Mouse (Mus musculus) monocyte, adult 5-6 weeks (primary cell): ENCODE results near the gene Med18. TPM values are rescaled to one million over a fixed set of nuclear protein-coding genes. Genes with fewer than 3 reads are reported as not detected.

Experiments
- ATAC-seq: fragments of 153-309, 156-312 bp; replicated peaks from 2 replicates; pipeline ENCODE4 v1.8.0; 2017; ENCODE audit warnings: mild to moderate bottlenecking; ENCODE audit not compliant: low TSS enrichment, insufficient number of reproducible peaks, severe bottlenecking, poor library complexity, low FRiP score
- total RNA-seq: library from RNA; stranded (forward); fragments of 200-1000, 200-491, 200-594 nt; gene quantifications from 3 replicates; pipeline ENCODE4 v1.2.3, GENCODE M21; 2017

Gene Med18
- 1.3 to 9.4 TPM (median 8.8 TPM) in 3 replicates for total RNA-seq

DNA sequence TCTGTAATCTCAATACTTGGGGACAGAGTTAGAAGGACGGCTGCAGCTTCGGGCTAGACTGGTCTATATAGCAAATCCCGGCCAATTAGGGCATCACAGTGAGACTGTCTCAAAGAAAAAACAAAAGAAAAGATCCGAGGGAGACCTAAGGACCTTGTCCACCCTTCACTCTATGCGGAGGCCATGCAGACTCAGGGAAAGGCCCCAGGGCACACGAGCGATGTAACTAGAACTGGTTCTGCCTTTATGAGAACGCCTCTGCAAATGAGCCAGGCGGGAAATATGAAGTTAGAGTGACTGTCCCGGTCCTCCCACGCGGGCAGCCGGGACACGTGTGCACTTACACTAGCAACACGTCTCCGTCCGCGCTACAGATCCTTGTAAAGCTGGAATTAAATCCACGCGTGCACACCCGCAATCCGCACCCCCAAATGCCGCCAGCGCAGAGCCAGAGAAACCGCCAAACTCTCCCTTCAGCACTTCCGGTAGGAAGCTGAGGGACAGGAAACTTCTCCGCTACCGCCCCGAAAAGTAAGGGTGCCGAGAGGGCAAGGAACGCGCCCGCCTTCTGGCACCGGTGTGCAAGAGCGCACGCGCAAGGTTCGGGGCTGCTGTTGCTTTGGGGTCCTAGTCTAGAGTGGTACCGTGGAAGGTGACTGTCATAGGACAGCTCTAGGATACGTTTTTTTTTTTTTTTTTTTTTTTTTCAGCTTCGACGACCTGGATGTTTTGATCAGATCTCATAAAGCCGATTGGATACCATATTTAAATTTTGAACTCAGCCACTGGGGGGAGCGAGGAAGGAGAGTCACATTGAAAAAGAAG, at the start of gene Med18:
Gene Med18 (minus strand): TSS at position 492 of the 825 bp plus-strand sequence.
- ATAC-seq = peak; percentile 96

- no peak for ATAC-seq
Observed at GRCm38 (mm10) chr4:132512080-132512479, 48.4 kb upstream of the Med18 start.

DNA sequence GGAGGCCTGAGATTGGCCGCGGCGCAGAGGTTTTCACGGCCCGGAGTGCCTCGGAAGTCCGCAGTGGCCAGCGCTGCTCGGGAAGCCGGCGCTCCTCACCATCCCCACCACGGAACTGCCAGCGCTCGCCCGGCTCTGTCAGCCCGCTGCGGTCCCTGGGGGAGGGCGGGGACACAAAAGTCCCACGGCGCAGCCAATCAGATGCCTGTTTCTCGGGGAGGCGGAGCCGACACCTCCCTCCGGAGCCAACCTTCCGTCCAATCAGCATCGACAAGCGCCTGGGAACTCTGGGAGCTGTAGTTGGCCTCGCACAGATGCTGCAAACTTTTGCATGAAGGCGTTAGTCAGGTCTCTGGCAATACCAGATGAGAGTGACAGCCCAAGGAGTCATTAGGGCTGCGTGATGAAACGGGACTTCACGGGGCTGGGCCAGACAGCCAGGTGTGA, 46.7 kb upstream of the Med18 start, which contains the start of gene Sesn2:
Gene Sesn2 (minus strand): TSS at position 150 of the 447 bp plus-strand sequence.
- ATAC-seq = peak; percentile 95

- ATAC-seq = no peak; the same call in 1 of the 2 replicates
Observed at GRCm38 (mm10) chr4:132509621-132510296, 46.0 kb upstream of the Med18 start.

DNA sequence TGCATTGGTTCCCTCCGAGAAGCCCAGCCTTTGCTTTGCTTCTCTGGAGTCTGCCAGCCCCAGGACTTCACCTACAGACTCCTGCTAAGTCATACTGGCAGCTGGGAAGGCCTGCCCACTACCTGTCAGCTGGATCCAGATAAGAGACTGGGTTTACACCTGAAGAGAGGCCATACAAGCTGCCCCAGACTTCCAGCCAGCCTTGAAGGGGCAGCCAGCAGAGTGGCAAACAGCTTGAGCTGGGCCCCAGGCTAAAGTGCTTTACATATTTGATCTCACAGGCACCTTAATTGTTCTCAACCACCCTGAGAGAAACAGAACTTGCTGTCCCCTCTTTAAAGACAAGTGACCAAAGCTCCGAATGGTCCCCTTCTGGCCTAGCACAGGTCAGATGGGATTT, 43.5 kb upstream of the Med18 start:
- no peak for ATAC-seq

- no peak for ATAC-seq
Observed at GRCm38 (mm10) chr4:132506250-132506649, 42.5 kb upstream of the Med18 start.

DNA sequence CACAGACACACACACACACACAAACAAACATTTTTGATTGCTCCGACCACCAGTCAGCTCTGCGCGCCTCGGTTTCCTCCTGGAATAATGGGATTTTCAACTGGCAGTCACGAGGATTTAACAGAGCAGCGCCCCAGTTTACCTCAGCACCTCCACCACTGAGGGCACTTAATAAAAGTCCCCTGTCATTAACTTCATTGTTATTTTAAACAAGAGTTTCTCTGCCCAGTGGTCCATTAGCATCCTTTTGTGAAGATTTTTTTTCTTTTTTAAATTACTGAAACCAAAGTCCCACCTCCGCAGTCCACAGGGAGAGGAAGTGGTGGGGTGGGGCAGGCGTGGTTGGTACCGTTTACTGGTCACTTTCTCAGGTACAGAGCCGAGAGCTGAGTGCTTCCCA, 42.1 kb upstream of the Med18 start:
- no peak for ATAC-seq

- ATAC-seq = no peak
Observed at GRCm38 (mm10) chr4:132505034-132505738, 41.5 kb upstream of the Med18 start.

GRCm38 (mm10) chr4:132503344-132503743, 39.6 kb upstream of the Med18 start:
- ATAC-seq = no peak

DNA sequence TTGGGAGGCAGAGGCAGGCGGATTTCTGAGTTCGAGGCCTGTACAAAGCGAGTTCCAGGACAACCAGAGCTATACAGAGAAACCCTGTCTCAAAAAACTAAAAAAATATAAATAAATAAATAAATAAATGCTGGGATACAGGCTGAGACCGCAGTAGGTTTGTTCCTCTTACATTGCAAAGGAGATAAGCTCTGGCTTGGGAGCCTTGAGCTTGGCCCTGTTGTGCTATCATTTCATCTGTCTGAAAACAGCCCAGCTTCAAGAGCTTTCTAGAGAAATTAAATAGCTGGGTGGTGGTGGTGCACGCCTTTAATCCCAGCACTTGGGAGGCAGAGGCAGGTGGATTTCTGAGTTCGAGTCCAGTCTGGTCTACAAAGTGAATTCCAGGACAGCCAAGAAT, 37.9 kb upstream of the Med18 start:
- no peak for ATAC-seq

DNA sequence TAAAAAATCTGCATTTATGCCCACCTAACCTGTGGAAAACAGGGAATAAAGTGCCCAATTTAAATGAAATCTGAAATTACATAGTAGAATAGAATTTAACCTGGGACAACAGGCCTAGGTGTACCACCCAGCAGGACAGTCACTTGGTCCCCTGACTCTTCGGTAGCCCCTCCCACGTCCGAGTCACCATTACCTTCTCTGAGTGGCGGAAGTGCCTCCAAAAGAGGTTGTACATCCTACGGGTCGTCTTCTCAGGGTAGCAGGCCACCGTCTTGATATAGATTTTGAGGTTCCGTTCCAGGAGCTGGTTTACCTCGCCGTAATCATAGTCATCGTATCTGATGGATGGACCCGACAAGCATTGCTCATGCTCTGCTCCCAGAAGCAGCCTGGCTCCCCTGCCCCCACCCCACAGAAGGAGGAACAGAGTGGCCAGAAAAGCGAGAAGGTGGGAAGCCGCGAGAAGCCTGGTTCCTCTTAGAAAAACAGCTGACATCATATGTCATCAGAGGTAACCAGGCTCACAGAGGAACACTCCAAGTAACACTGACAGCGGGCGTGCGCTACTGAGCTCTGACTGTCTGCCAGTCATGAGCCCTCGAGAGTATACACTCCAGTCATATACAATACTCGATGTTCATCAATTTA, 30.7 kb upstream of the Med18 start:
- peak; percentile 98 for ATAC-seq

GRCm38 (mm10) chr4:132492178-132493060, 28.7 kb upstream of the Med18 start:
- no peak for ATAC-seq

DNA sequence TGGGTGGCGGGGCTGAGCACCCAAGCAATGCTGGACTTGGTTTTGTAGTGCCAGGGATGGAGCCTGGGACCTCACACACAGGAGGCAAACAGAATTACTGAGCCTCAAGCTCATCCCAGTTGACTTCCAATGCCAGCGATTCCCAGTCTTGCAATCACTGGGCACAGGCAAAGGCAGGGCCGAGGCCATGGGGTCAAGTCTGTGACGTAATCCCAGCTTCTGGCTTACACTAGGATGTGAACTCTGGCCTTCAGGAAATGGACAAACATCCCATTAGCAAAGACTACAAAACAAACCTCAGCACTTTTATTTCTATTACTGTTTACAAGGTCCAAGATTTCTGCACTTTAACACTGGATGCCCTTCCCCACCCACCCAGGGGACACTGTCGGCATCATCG, 28.0 kb upstream of the Med18 start:
- no peak for ATAC-seq

GRCm38 (mm10) chr4:132491057-132491456, 27.3 kb upstream of the Med18 start:
- no peak for ATAC-seq

DNA sequence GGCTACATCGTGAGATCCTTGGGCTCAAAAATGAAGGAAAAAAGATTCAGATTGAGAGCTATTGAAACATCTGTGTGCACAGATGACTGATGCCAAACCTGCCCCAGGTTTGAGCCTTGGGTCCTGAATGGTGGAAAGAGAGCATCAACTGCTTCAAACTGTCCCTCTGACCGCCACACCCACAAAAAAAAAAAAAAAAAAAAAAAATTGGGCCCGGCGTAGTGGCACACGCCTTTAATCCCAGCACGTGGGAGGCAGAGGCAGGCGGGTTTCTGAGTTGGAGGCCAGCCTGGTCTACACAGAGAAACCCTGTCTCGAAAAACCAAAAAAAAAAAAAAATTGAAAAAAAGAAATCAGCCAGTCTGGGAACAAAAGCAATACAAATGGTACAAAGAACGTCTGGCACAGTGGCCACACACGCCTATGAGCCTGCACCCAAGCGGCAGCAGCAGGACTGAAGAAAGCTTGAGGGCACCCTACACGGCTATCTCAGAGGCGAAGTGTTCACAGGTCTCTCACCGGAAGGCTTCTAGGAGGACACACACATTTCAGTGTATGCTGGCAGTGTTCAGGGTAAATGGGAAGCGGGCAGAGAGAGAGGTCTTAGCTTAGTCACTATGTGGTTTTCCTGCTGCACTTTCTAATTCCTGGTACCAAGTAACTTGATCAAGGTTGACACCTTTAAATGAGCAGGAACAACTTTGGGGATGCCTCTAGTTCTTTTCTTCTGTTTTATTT, 26.7 kb upstream of the Med18 start:
- ATAC-seq = no peak

DNA sequence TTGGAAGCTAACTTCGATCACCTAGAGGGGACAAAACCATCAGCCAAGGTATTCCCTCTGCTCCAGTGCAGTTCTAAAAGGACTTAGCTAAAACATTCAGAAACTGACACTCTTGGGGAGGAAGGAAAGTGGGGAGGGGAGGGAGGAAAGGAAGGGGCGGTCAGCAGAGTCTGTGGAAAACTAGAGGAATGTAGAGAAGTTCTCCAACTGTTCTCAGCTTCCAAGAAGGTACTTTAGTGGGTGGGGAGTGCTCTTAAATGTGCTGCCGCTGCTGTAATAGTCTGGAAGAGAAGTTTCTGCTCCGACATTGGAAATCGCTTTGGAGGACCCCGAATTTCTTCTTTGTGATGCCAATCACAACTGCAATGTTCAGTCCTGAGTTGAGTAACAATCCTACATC, 25.3 kb upstream of the Med18 start:
- ATAC-seq = no peak

DNA sequence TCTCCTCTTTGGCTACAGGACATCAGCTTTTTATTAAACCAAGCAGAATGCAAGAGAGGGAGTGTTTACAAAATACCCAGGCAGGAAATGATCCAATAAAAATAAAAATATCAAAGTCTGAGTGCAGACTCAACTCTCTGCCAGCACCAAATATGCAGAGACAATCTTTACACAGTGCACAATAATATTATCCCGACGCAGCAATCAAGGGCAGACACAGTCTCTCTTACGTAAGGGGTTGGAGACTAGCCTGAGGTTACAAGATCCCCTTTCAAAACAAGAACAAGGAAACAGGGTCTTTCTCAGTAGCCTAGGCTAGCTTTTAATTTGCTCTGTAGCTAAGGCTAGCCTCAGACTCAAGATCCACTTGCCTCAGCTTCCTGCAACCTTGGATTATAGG, 24.8 kb upstream of the Med18 start:
- no peak for ATAC-seq
